Mouse (Mus musculus): ENCODE measurements at regions not wholly inside any gene's neighbourhood (a gene's known extent, or its start where the extent isn't known, plus 50 kb on each side); places are given as distances from the start of the nearest gene placed in this dataset.
"Not testable (repeated sequence)": the region's sequence is repeated elsewhere in the genome, so short reads cannot be mapped to it uniquely, and the experiment has no call there.

DNA sequence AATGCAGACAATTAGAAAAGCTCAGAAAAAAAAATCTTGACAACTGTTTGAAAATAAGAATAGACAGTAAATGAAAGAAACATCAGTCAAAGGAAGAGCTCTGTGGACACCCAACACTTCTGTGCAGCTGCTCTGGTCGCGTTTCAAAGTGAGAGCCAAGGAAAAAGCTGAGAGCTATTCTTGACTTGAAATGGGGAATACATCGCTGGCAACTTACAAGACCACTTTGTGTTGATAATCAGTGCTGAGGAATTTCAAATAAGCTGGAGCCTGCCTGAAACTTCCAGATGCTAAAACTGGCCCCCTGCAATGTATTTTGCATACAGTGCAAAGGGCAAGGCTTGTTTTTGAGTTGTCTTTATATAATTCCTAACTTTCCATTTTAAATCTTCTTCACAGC, 177.1 kb upstream of the Ghr start:
- Histone ChIP-seq H3K27ac (replicated peaks) (no peak overlapping the region), H3K4me2 (replicated peaks) (no peak overlapping the region), H3K36me3 (no peaks in the 10 kb centered on the region), H3K4me3 (replicated peaks) (no peak overlapping the region), H3K27me3 (no peaks in the 10 kb centered on the region), H3K9ac (no peak overlapping the region), H3K9me3 (replicated peaks) (no peaks in the 10 kb centered on the region), H3K4me1 (no peaks in the 10 kb centered on the region)
- ATAC-seq (ENCODE audit: insufficient number of reproducible peaks, low FRiP score, low TSS enrichment, low read depth), result no peak
- WGBS, result 14% methylated on average over 3 of the region's 3 CpGs

DNA sequence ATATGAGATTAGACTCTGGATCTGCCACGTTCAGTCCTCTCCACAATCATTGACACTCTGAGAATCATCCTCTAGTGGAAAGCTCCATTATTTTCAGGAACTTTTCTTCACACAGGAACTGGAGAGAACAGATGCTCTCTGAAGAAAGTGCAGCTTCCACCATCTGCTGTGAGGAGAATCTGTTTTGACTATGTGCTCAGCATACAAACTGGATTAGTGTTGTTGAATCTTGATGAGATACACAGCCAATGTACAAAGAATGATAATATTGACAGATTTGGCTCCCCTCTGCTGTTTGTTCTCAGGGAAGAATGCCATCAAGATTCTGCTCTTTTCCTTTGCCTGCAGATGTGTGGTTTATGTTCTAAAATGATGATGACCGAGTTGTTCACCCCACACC, 172.3 kb upstream of the Ghr start:
- H3K9me3 ChIP-seq (replicated peaks), result no peaks in the 10 kb centered on the region
- H3K27ac ChIP-seq (replicated peaks), result 0 out of 2 replicates have a peak overlapping the region, but pooled peaks have one; percentile 19
- ATAC-seq (ENCODE audit: insufficient number of reproducible peaks, low FRiP score, low TSS enrichment, low read depth), result no peak; the same call in 1 of the 2 replicates
- WGBS, result 65% methylated on average over 2 of the region's 2 CpGs
- H3K4me3 ChIP-seq (replicated peaks), result no peak overlapping the region
- no peaks in the 10 kb centered on the region for H3K36me3 ChIP-seq
- no peak overlapping the region for H3K9ac ChIP-seq
- H3K4me2 ChIP-seq (replicated peaks), result no peak overlapping the region
- H3K27me3 ChIP-seq, result no peaks in the 10 kb centered on the region
- no peaks in the 10 kb centered on the region for H3K4me1 ChIP-seq

DNA sequence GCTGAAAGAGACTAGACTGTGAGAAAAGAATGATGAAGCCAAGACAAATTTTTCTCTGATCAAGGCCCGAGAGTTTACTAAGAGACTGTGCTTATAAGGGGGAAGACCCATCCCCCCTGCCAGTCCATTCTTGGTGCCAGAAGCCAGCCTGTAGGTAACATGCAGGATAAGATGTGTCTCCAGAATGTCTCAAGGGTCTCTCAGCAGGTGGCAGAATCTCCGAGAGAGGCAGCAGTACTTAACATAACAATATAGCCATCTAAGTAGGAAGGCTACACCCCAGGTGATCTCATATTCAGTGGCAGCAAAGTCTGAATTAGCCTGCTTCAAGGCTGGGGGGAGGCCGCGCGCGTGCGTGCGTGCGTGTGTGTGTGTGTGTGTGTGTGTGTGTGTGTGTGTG, 164.8 kb upstream of the Ghr start:
- H3K27me3 ChIP-seq; H3K4me2 ChIP-seq (replicated peaks); H3K4me3 ChIP-seq (replicated peaks); H3K27ac ChIP-seq (replicated peaks); H3K36me3 ChIP-seq; H3K4me1 ChIP-seq; H3K9ac ChIP-seq; H3K9me3 ChIP-seq (replicated peaks); ATAC-seq (ENCODE audit: insufficient number of reproducible peaks, low FRiP score, low TSS enrichment, low read depth): not testable (repeated sequence)
- 82% methylated on average over 9 of the region's 9 CpGs for WGBS

DNA sequence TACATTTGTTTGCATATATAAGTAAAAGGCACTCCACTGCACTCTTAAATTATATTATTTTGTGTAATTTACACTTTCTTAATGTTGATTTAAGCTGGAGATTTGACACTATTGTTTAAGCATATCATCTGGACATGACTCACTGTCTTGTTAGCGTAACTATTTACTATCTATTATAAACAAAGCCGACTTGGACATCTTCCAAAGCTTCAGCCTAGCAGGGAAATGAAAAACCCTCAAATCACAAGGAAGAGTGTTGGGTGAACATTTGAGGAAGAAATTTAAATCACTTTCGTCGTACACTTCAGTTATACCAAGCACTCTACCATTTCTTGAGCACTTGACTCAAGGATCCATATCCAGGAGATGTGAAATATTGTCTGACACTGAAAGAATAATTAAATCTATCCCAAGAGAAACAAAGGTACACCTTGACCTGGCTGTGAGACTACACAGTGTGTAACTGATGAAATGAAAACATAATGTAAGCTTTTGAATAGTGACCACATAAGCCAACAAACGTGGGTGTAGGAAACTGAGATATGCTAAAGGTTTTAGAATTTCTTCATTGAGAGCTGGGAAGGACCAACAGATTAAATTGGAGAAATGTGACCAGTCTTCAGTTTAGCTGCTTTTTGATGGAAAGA, 160.0 kb upstream of the Ghr start:
- Histone ChIP-seq H3K4me1 (no peaks in the 10 kb centered on the region), H3K9me3 (replicated peaks) (no peaks in the 10 kb centered on the region), H3K27ac (replicated peaks) (no peak overlapping the region), H3K9ac (no peak overlapping the region), H3K27me3 (no peaks in the 10 kb centered on the region), H3K4me2 (replicated peaks) (no peak overlapping the region), H3K4me3 (replicated peaks) (no peak overlapping the region), H3K36me3 (no peaks in the 10 kb centered on the region)
- ATAC-seq (ENCODE audit: insufficient number of reproducible peaks, low FRiP score, low TSS enrichment, low read depth), result no peak
- WGBS, result 75% methylated on average over 5 of the region's 5 CpGs

DNA sequence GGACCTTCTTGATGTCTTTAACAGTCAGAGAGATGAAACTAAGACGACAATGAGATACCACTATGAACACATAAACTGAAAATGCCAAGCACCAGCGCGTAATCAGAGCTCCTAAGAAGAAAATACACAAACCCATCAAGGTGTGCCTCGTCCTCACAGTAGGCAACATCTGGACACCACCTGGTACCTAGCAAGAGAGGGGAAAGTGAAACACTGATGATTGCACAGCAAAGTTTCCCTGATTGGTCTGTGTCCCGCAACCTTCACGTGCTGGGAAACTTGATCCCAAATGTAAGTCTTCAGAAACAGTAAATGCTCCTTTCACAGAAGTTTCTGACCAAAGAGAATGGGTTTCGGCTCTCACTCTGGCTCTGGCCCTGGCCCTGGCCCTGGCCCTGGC, 158.9 kb upstream of the Ghr start:
- H3K4me3 ChIP-seq (replicated peaks), result no peak overlapping the region
- H3K36me3 ChIP-seq, result no peaks in the 10 kb centered on the region
- no peak overlapping the region for H3K27ac ChIP-seq (replicated peaks)
- no peak overlapping the region for H3K9ac ChIP-seq
- H3K4me2 ChIP-seq (replicated peaks), result no peak overlapping the region
- no peaks in the 10 kb centered on the region for H3K9me3 ChIP-seq (replicated peaks)
- ATAC-seq (ENCODE audit: insufficient number of reproducible peaks, low FRiP score, low TSS enrichment, low read depth), result no peak
- no peaks in the 10 kb centered on the region for H3K4me1 ChIP-seq
- no peaks in the 10 kb centered on the region for H3K27me3 ChIP-seq
- 55% methylated on average over 7 of the region's 7 CpGs for WGBS

DNA sequence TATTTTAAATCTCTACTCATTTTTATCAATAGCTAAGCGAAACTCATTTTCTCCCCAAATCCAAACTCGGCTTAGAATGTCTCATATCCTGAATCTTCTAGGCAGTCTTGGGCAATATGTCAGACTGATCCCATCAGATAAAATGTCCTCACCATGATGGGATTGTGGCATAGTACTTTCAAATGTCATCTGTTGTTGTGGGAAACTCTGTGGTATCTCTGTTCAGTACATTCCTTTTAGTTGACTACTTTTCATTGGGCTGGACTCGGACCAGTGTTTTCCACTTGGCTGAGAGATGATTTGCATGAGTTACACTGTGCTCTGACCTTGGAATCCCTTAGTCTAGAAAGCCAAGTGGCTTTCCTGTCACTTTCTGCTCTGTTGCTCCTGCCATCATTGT, 141.9 kb upstream of the Ghr start:
- no peak for ATAC-seq (ENCODE audit: insufficient number of reproducible peaks, low FRiP score, low TSS enrichment, low read depth)
- 85% methylated on average over 3 of the region's 3 CpGs for WGBS
- Histone ChIP-seq H3K9ac (no peak overlapping the region), H3K36me3 (no peaks in the 10 kb centered on the region), H3K4me1 (no peaks in the 10 kb centered on the region), H3K4me2 (replicated peaks) (no peak overlapping the region), H3K4me3 (replicated peaks) (no peak overlapping the region), H3K9me3 (replicated peaks) (no peaks in the 10 kb centered on the region), H3K27ac (replicated peaks) (no peak overlapping the region), H3K27me3 (no peaks in the 10 kb centered on the region)

DNA sequence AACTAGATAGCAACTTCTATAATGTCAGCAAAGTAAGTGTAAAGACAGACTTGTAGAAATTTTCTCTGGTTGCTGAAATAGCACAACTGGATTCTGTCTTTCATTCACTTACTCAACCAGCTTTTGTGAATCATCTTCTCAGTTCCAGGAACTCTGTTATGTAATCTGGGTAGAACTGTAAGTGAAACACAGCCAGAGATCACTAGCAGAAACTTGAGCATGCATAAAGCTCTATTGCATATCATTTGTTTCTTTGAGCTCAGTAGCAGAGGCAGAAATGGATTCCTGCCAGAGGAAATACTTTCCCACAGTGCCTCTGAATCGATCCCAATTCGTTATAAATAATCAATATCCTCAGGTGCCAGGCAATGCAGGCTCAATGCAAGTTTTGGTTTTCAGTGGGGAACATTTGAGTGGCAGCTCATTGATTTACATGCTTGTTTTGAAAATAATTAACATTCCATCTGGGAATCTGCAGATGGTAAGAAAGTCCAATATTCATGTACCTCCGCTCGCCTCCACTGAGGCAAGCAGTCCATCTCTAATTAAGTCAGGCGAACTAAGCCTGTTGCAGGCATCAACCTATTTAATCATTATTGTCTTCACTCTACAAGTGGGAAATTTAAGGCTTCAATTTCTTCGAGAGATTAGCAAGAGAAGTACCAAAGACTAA, 137.5 kb upstream of the Ghr start:
- no peak overlapping the region for H3K4me3 ChIP-seq (replicated peaks)
- no peaks in the 10 kb centered on the region for H3K9me3 ChIP-seq (replicated peaks)
- WGBS, result 71% methylated on average over 6 of the region's 6 CpGs
- no peaks in the 10 kb centered on the region for H3K4me1 ChIP-seq
- H3K27me3 ChIP-seq, result no peaks in the 10 kb centered on the region
- no peak overlapping the region for H3K9ac ChIP-seq
- H3K27ac ChIP-seq (replicated peaks), result no peak overlapping the region
- ATAC-seq (ENCODE audit: insufficient number of reproducible peaks, low FRiP score, low TSS enrichment, low read depth), result no peak
- no peak overlapping the region for H3K4me2 ChIP-seq (replicated peaks)
- H3K36me3 ChIP-seq, result no peaks in the 10 kb centered on the region

DNA sequence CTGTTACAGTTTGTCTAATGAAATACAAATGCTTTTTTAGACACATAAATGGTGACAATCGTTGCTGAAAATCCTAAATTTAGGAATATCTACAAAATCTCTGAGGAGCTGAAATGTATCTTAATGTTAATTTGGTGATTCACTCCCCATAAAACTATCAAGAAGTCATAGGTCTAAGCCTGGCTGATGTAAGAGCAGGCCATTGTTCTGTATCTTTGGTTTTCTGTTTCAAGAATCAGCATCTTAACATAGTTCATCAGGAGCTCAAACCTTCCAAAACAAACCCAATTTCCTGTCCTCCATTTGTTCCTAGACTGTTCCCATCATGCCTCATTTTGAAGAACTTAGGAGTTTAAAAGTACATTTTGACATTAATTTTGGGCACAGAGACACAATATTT, 128.5 kb upstream of the Ghr start:
- H3K9ac ChIP-seq, result no peak overlapping the region
- 73% methylated on average over 1 of the region's 1 CpGs for WGBS
- H3K4me1 ChIP-seq, result no peaks in the 10 kb centered on the region
- no peak overlapping the region for H3K27ac ChIP-seq (replicated peaks)
- no peak overlapping the region for H3K4me2 ChIP-seq (replicated peaks)
- H3K36me3 ChIP-seq, result no peaks in the 10 kb centered on the region
- ATAC-seq (ENCODE audit: insufficient number of reproducible peaks, low FRiP score, low TSS enrichment, low read depth), result no peak
- H3K27me3 ChIP-seq, result no peaks in the 10 kb centered on the region
- no peaks in the 10 kb centered on the region for H3K9me3 ChIP-seq (replicated peaks)
- no peak overlapping the region for H3K4me3 ChIP-seq (replicated peaks)

DNA sequence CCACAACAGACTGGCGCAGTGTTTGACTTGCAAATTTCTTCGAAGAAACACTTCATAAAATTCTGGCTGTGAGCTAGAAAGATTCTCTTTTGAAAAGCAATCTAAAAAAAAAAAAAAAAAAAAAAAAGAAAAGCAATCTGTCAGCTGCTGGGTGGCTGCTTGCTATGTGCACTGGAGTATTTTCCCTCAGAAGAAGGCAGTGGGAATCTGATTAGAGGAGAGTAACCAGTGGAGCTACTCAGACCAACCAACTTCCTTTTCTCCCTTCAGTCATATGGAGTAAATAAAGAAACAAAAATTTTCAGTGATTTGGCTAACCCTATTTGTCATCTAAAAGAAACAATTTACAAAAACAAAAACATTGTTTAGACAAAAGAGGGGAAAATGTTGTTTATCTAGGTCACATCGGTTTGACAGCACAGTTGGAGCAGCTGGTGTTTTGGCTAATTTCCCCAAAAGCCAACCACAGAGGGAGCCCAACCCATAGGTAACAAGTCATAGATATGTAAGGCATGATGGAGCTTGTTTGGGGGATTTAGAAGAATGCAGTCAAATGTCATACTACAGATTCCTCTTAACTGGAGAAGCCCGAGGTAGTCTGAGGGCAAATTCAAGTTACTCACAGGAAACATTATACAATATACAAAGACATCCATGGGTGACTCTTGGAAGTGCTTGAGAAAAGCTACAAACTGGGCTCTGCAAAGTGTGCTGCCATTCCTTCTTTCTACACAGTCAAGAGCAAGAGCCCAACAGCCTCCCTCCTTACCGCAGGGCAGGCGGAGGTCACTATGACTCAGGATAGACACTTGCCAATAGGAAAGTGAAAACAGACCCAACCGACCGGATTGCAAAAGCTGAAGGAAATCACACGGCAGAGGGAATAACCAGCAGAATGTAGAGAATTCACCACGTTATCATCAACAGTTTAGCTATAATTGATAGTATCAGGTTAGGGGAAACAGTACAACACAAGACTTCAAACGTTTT, 124.1 kb upstream of the Ghr start:
- ATAC-seq (ENCODE audit: insufficient number of reproducible peaks, low FRiP score, low TSS enrichment, low read depth), result peak; percentile 24; the same call in 1 of the 2 replicates
- no peak overlapping the region for H3K27ac ChIP-seq (replicated peaks)
- H3K9me3 ChIP-seq (replicated peaks), result no peaks in the 10 kb centered on the region
- no peak overlapping the region for H3K4me3 ChIP-seq (replicated peaks)
- H3K9ac ChIP-seq, result no peak overlapping the region
- no peak overlapping the region for H3K4me2 ChIP-seq (replicated peaks)
- no peaks in the 10 kb centered on the region for H3K36me3 ChIP-seq
- WGBS, result 44% methylated on average over 11 of the region's 11 CpGs
- no peaks in the 10 kb centered on the region for H3K27me3 ChIP-seq
- no peaks in the 10 kb centered on the region for H3K4me1 ChIP-seq

DNA sequence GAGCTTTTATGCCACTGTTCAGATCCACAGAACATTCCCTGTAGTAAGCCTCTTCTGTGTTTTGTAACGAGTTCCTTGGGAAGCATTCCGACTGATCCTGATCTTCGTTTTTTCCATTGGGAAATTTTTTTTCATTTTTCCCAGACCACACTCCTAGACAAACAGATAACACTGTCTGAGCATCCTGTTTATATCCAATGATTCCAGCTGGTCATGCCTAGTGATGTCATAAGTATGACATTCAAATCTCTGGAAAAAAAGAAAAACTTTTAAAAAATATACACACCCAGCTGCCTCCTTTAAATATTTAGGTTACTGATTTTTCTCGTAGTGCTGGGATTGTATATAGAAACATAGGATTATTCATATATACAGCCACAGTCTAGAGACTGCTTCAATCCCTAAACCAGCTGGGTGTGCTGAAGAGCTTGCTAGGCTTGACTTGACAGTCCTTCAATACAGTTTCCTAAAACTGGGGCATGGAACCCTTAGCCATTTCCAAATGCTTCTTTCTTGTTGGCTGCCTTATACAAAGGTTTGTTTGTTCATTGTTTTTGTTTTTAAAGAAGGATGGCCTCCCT, 116.0 kb upstream of the Ghr start:
- ATAC-seq (ENCODE audit: insufficient number of reproducible peaks, low FRiP score, low TSS enrichment, low read depth), result no peak
- no peak overlapping the region for H3K9ac ChIP-seq
- 71% methylated on average over 4 of the region's 4 CpGs for WGBS
- no peaks in the 10 kb centered on the region for H3K9me3 ChIP-seq (replicated peaks)
- no peaks in the 10 kb centered on the region for H3K36me3 ChIP-seq
- no peaks in the 10 kb centered on the region for H3K4me1 ChIP-seq
- H3K27me3 ChIP-seq, result no peaks in the 10 kb centered on the region
- H3K4me3 ChIP-seq (replicated peaks), result no peak overlapping the region
- no peak overlapping the region for H3K27ac ChIP-seq (replicated peaks)
- H3K4me2 ChIP-seq (replicated peaks), result no peak overlapping the region

DNA sequence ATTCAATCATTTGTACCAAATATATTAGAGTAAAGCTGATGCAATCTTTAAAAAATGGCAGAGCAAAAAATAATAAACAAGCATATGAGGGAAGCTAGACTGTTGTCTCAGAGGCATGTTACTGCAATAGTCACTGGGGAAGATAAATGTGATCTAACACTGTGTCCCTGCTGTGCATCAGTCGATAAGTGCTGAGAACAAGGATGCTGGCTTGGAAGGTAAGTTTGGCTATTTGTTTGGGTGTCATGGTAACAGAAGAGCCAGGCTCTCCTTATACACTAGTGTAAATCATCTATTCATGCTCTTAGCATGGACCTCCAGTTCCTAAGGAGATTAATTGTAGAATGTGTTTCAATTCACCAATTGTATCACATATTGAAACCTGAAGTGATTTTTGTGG, 102.0 kb upstream of the Ghr start:
- no peak overlapping the region for H3K4me2 ChIP-seq (replicated peaks)
- ATAC-seq (ENCODE audit: insufficient number of reproducible peaks, low FRiP score, low TSS enrichment, low read depth), result no peak
- 72% methylated on average over 1 of the region's 1 CpGs for WGBS

More for the DNA sequence above, 102.0 kb upstream of the Ghr start:
- H3K4me3 ChIP-seq (replicated peaks), result no peak overlapping the region
- H3K9me3 ChIP-seq (replicated peaks), result no peaks in the 10 kb centered on the region
- no peaks in the 10 kb centered on the region for H3K27me3 ChIP-seq
- H3K4me1 ChIP-seq, result no peaks in the 10 kb centered on the region
- H3K9ac ChIP-seq, result no peak overlapping the region
- H3K36me3 ChIP-seq, result no peaks in the 10 kb centered on the region
- H3K27ac ChIP-seq (replicated peaks), result no peak overlapping the region

Data from embryonic facial prominence, embryonic 15.5 days (tissue).